Mouse (Mus musculus) forebrain, embryonic 14.5 days (tissue): Measurements from ENCODE around the gene Cnot6. TPM values are rescaled to one million over a fixed set of nuclear protein-coding genes. Genes with fewer than 3 reads are reported as not detected.

Source experiments
- ATAC-seq: fragments of 200-750 bp; cut with Nextera tagmentation; 2 replicates; pipeline ENCODE4 v1.8.0; 2017; ENCODE audit warnings: mild to moderate bottlenecking, moderate library complexity
- DNase-seq: peaks from one replicate; pipeline ENCODE4 v3.0.0-alpha.2; 2015; ENCODE audit warnings: low spot score
- H3K27ac ChIP-seq: fragments of 300-500 bp; sonication (generic); 2 replicates; pipeline ENCODE4 v1.5.1; 2014; ENCODE audit warnings: low read depth, mild to moderate bottlenecking, control low read depth, low read length, moderate library complexity
- H3K27me3 ChIP-seq: fragments of 300-500 bp; sonication (generic); replicated peaks from 2 replicates; pipeline ENCODE4 v1.6.1; 2014; ENCODE audit warnings: low read length, control low read depth, mixed read lengths; ENCODE audit not compliant: control insufficient read depth, insufficient read depth
- H3K36me3 ChIP-seq: fragments of 300-500 bp; sonication (generic); 2 replicates; pipeline ENCODE4 v1.6.1; 2014; ENCODE audit warnings: low read length, control low read depth; ENCODE audit not compliant: control insufficient read depth, insufficient read depth
- H3K4me1 ChIP-seq: fragments of 300-500 bp; sonication (generic); 2 replicates; pipeline ENCODE4 v1.6.1; 2014; ENCODE audit warnings: antibody characterized with exemption, low read length, control low read depth; ENCODE audit not compliant: control insufficient read depth, insufficient read depth
- H3K4me2 ChIP-seq: fragments of 300-500 bp; sonication (generic); 2 replicates; pipeline ENCODE4 v1.6.1; 2014; ENCODE audit warnings: mild to moderate bottlenecking, control low read depth, low read length
- H3K4me3 ChIP-seq: fragments of 300-500 bp; sonication (generic); 2 replicates; pipeline ENCODE4 v1.5.1; 2014; ENCODE audit warnings: low read depth, low read length, control low read depth
- H3K9ac ChIP-seq: fragments of 300-500 bp; sonication (generic); 2 replicates; pipeline ENCODE4 v1.6.1; 2014; ENCODE audit warnings: mild to moderate bottlenecking, low read length, control low read depth, moderate library complexity
- H3K9me3 ChIP-seq: fragments of 300-500 bp; sonication (generic); replicated peaks from 2 replicates; pipeline ENCODE4 v1.6.1; 2016; ENCODE audit warnings: low read length, control low read depth, mixed read lengths; ENCODE audit not compliant: control insufficient read depth
- WGBS: fragments of 180-500 bp; shearing (Covaris S2); extraction: QIAGEN DNeasy Blood & Tissue Kit; methylation state at CpG from one replicate; pipeline ENCODE4 v1.1.7; 2014; 5-methylcytosine and 5-hydroxymethylcytosine counted together
- polyA plus RNA-seq: library from polyadenylated mRNA; unstranded; fragments of >200 nt; fragmentation: Nextera tagmentation; extraction: Ambion mirVana; gene quantifications from 2 replicates; pipeline ENCODE4 v1.2.1, GENCODE M21; 2014

Cnot6 gene
- polyA plus RNA-seq, 1 experiment from 2014 or later, result 56.3 TPM

- WGBS, result 78% methylated on average over 2 of the region's 2 CpGs
- no peaks in the 10 kb centered on the region for H3K36me3 ChIP-seq
- ATAC-seq, result no peak
- H3K4me2 ChIP-seq, result no peak overlapping the region
- no peak overlapping the region for H3K4me3 ChIP-seq
- peaks cover 36% of the 10 kb centered on the region for H3K27me3 ChIP-seq
- H3K9me3 ChIP-seq, result no peaks in the 10 kb centered on the region
- H3K9ac ChIP-seq, result no peak overlapping the region
- DNase-seq, result no peak
- no peak overlapping the region for H3K27ac ChIP-seq
- no peaks in the 10 kb centered on the region for H3K4me1 ChIP-seq
These were observed 80.3 kb downstream of the Cnot6 start for GRCm38 (mm10) chr11:49632256-49632655.

- ATAC-seq (no peak), DNase-seq (no peak)
- Histone ChIP-seq H3K27ac (no peak overlapping the region), H3K4me3 (no peak overlapping the region), H3K9me3 (no peaks in the 10 kb centered on the region), H3K27me3 (peaks cover 31% of the 10 kb centered on the region), H3K4me2 (no peak overlapping the region), H3K36me3 (no peaks in the 10 kb centered on the region), H3K4me1 (no peaks in the 10 kb centered on the region), H3K9ac (no peak overlapping the region)
- WGBS, result 45% methylated on average over 3 of the region's 3 CpGs
These were observed 81.4 kb downstream of the Cnot6 start for GRCm38 (mm10) chr11:49631154-49631553.

- Histone ChIP-seq H3K4me3 (no peak overlapping the region), H3K9me3 (no peaks in the 10 kb centered on the region), H3K27ac (no peak overlapping the region), H3K36me3 (no peaks in the 10 kb centered on the region), H3K9ac (no peak overlapping the region), H3K4me2 (no peak overlapping the region), H3K4me1 (no peaks in the 10 kb centered on the region), H3K27me3 (no peaks in the 10 kb centered on the region)
- WGBS, result 69% methylated on average over 8 of the region's 8 CpGs
- DNase-seq (no peak), ATAC-seq (no peak)
These were observed 85.8 kb downstream of the Cnot6 start for GRCm38 (mm10) chr11:49626748-49627147.

- Histone ChIP-seq H3K9me3 (no peaks in the 10 kb centered on the region), H3K27ac (no peak overlapping the region), H3K4me3 (no peak overlapping the region), H3K36me3 (no peaks in the 10 kb centered on the region), H3K4me1 (no peaks in the 10 kb centered on the region), H3K4me2 (no peak overlapping the region), H3K27me3 (no peaks in the 10 kb centered on the region), H3K9ac (no peak overlapping the region)
- DNase-seq, result no peak
- WGBS, result 66% methylated on average over 15 of the region's 15 CpGs
- no peak for ATAC-seq
These were observed 86.7 kb downstream of the Cnot6 start for GRCm38 (mm10) chr11:49625863-49626262.

- no peak overlapping the region for H3K27ac ChIP-seq
- no peaks in the 10 kb centered on the region for H3K27me3 ChIP-seq
- 86% methylated on average over 3 of the region's 3 CpGs for WGBS
- H3K36me3 ChIP-seq, result no peaks in the 10 kb centered on the region
- no peak overlapping the region for H3K4me2 ChIP-seq
- no peaks in the 10 kb centered on the region for H3K4me1 ChIP-seq
- H3K9ac ChIP-seq, result no peak overlapping the region
- ATAC-seq, result no peak
- no peak overlapping the region for H3K4me3 ChIP-seq
- H3K9me3 ChIP-seq, result no peaks in the 10 kb centered on the region
- DNase-seq, result no peak
These were observed 88.4 kb downstream of the Cnot6 start for GRCm38 (mm10) chr11:49624156-49624555.

GRCm38 (mm10) chr11:49621953-49622352 is 90.6 kb downstream of the Cnot6 start:
- Histone ChIP-seq H3K9ac (no peak overlapping the region), H3K36me3 (no peaks in the 10 kb centered on the region), H3K9me3 (no peaks in the 10 kb centered on the region), H3K27me3 (no peaks in the 10 kb centered on the region), H3K4me2 (no peak overlapping the region), H3K4me1 (no peaks in the 10 kb centered on the region), H3K4me3 (no peak overlapping the region), H3K27ac (no peak overlapping the region)
- ATAC-seq (no peak), DNase-seq (no peak)
- 81% methylated on average over 5 of the region's 5 CpGs for WGBS

Other genes with a start within 250 kb of the Cnot6 start
- gene Olfr1386, start 247.7 kb downstream of the Cnot6 start, polyA plus RNA-seq, result not detected in 2 replicates
- not detected in 2 replicates for gene Olfr1385, start 223.7 kb downstream of the Cnot6 start, polyA plus RNA-seq
- not detected in 2 replicates for gene Olfr1384, start 206.0 kb downstream of the Cnot6 start, polyA plus RNA-seq
- not detected in 2 replicates for gene Olfr1383, start 193.1 kb downstream of the Cnot6 start, polyA plus RNA-seq
- gene Olfr1382, start 184.5 kb downstream of the Cnot6 start, polyA plus RNA-seq, result not detected in 2 replicates
- gene Olfr1381, start 169.3 kb downstream of the Cnot6 start, polyA plus RNA-seq, result not detected in 2 replicates
- not detected in 2 replicates for gene Olfr1380, start 155.8 kb downstream of the Cnot6 start, polyA plus RNA-seq
- gene Flt4, start 103.5 kb downstream of the Cnot6 start, polyA plus RNA-seq, result 1.8 TPM in 2 replicates
- not detected in 2 replicates for gene Scgb3a1, start 49.1 kb downstream of the Cnot6 start, polyA plus RNA-seq
- gene Gfpt2, start 81.5 kb upstream of the Cnot6 start, polyA plus RNA-seq, result 6.0 and 8.3 TPM in 2 replicates
- gene Mapk9, start 134.0 kb upstream of the Cnot6 start, polyA plus RNA-seq, result 43.6 and 49.1 TPM in 2 replicates
- 10.9 and 15.6 TPM in 2 replicates for gene Rasgef1c, start 189.1 kb upstream of the Cnot6 start, polyA plus RNA-seq